Mouse (Mus musculus) right cerebral cortex, postnatal 25 days (tissue): Measurements from ENCODE around the gene 1700021F05Rik.

Experiments used
- DNase-seq: peaks from one replicate; pipeline ENCODE4 v3.0.0; 2022

The 1700021F05Rik gene

GRCm38 (mm10) chr10:43480227-43480849 is 60.5 kb downstream of the 1700021F05Rik start:
- no peak for DNase-seq

- DNase-seq, result peak; percentile 89
Observed at GRCm38 (mm10) chr10:43479436-43480157, 61.2 kb downstream of the 1700021F05Rik start.

DNA sequence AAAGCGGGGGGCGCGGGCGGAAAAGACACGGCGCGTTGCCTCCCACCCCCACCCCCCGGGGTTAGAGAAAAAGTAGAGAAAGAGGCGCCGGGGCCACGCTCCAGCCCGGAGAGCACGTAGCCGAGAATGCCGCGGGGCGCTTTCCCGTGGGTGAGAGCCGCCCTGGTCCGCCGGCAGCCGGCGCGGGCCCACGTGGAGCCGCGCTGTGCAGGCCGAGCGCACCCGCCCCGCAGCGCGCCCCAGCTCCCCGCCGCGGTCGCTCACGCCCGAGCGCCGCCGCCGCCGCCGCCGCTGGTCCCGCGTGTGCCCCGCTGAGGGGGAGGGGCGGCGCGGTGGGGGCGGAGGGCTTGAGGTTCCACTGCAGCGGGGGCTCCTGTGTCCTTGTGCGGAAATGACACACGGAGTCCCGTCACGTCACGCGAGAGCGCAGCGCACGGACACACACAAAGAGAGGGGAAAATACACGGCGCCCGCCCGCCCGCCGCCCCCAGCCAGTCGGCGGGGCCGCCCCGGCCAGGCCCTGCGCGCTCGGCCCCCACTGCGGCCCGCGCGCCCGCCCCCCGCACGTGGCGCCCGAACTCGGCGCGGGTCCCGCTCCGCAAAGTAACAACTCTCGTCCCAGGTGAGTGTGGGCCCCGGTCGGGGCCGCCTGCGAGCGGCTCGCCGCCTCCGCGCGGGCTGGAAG is 61.9 kb downstream of the 1700021F05Rik start, which contains the start of gene Bend3:
Bend3 (plus strand) TSS at position 81 of the 685 bp plus-strand sequence.
- peak; percentile 54 for DNase-seq

- DNase-seq, result peak; percentile 38
Observed at GRCm38 (mm10) chr10:43477865-43478681, 62.7 kb downstream of the 1700021F05Rik start.

GRCm38 (mm10) chr10:43477459-43477858 is 63.3 kb downstream of the 1700021F05Rik start:
- no peak for DNase-seq

GRCm38 (mm10) chr10:43475376-43475775 is 65.4 kb downstream of the 1700021F05Rik start:
- no peak for DNase-seq
